Mouse (Mus musculus) CH12.LX (cell line): ENCODE results near the gene Zfp691.

Source experiments
- CTCF ChIP-seq, 2 experiments: IDR thresholded peaks in 1 of 2; conservative IDR thresholded peaks in 1 of 2; 2 replicates each; pipeline ENCODE4 v1.5.1; 2011 to 2012; ENCODE audit warnings: low read depth in 2 of 2, low read length in 2 of 2, improper control_type of control experiment in 1 of 2, inconsistent platforms in 1 of 2, mild to moderate bottlenecking in 1 of 2, moderate library complexity in 1 of 2
- MAX ChIP-seq: IDR thresholded peaks from 2 replicates; pipeline ENCODE4 v1.6.1; 2011; ENCODE audit warnings: low read length, improper control_type of control experiment
- UBTF ChIP-seq: IDR thresholded peaks from 2 replicates; pipeline ENCODE4 v1.6.1; 2012; ENCODE audit warnings: low read depth, mild to moderate bottlenecking, inconsistent platforms, low read length, improper control_type of control experiment, moderate library complexity

DNA sequence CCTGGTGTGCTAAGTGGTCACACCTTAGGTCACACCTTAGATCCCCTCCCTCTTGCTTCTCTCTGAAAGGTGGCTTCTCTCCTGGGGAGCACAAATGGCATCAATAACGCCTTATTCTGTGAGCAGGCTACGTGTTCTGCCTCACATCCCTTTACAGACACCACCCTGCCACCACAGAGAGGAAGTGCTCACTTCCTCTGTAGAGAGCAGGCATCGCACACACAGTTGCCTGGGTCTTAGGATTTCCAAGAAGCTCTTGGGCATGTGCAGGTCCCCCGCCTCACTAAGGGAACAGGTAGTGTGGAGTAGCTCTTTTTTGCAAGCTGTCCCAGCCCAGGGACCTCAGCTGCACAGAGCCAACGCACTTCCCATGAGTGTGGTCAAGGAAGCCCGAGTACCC, 46.8 kb downstream of the Zfp691 start:
- TF ChIP-seq UBTF (no peak), CTCF (conservative IDR thresholded peaks at IDR 0.05 in 1 of 2, IDR thresholded peaks at IDR 0.05 in 1 of 2; ENCODE audit: low read depth in 2 of 2, low read length in 2 of 2) (no peak), MAX (peak; percentile 55; the same call in 1 of the 2 replicates)
